In the genomic region with DNA sequence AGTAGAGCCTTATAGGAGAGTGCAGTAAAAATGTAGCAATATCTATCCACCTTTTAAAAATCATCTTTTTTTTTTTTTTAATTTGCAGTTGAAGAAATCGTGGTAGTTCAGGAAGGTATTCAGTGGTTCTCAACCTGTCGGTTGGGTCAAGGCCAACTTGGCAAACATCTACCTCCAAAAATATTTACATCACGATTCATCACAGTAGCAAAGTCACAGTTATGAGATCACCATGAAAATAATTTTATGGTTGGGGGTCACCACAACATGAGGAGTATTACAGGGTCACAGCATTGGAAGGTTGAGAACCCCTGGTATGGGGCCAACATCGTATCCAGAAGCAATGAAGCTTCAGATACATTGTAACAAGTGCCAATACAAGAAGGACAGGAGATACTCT, we compare ENCODE assay signal across 21 mouse cellular contexts. TPM values are rescaled to one million over a fixed set of nuclear protein-coding genes. Genes with fewer than 3 reads are reported as not detected.
DNase-seq lines count a peak whose midpoint lies in the region; ATAC-seq and TF ChIP-seq lines count a peak whose summit lies in the region.
"Had no signal": no experiment of that assay in that cellular context is flagged by ENCODE, and none has a peak within 500 bp of the region (broad histone marks: within the 10 kb centered on the region; RNA-seq: fewer than 3 reads in every experiment).

No protein-coding gene starts in this region.

- no peak overlapping the region for H3K4me3 ChIP-seq in forebrain, embryonic 12.5 days (replicated peaks)
- no peak overlapping the region for H3K4me3 ChIP-seq in forebrain, postnatal 0 days (ENCODE audit: low read depth, low read length)
- H3K4me3 ChIP-seq: embryonic facial prominence, embryonic 12.5 days; neural tube, embryonic 12.5 days had no signal

- H3K4me2 ChIP-seq in forebrain, embryonic 12.5 days, result no peak overlapping the region
- H3K4me2 ChIP-seq in forebrain, postnatal 0 days (ENCODE audit: low read depth), result no peak overlapping the region
- H3K4me2 ChIP-seq: neural tube, embryonic 12.5 days had no signal

- ATAC-seq in forebrain, embryonic 12.5 days (ENCODE audit: low FRiP score), result no peak
- no peak for ATAC-seq in forebrain, postnatal 0 days
- ATAC-seq: inflammation-experienced regulatory T-cells, adult 6 months had no signal

- no peak for DNase-seq in forebrain, postnatal 0 days
- peak; percentile 58 for DNase-seq in brain, adult 2 months (ENCODE audit: low read depth, low spot score)
- peak; percentile 48 for DNase-seq in cerebellum, adult 8-10 months
- peak; percentile 34 to 57 for DNase-seq in cerebellum, postnatal 36 days
- no peak for DNase-seq in kidney, postnatal 25 days
- DNase-seq in thymus, postnatal 0 days (ENCODE audit: low spot score), result no peak
- DNase-seq in gastrocnemius, postnatal 4 days (ENCODE audit: low spot score in 2 of 2), result no peak
- DNase-seq: adrenal gland, adult 8-10 months; gastrocnemius, postnatal 36 days; heart, postnatal 4 days; kidney, adult 8-10 months; kidney, postnatal 10 days; lung, adult 18-20 months; lung, postnatal 36 days; right cerebral cortex, postnatal 14 days; thymus, postnatal 36 days had no signal

- peaks cover 32% of the 10 kb centered on the region for H3K4me1 ChIP-seq in forebrain, embryonic 12.5 days
- 0 out of 2 replicates have a peak, but pooled peaks cover 10% of the 10 kb centered on the region for H3K4me1 ChIP-seq in forebrain, postnatal 0 days (ENCODE audit: insufficient read depth)
- H3K4me1 ChIP-seq: embryonic facial prominence, embryonic 12.5 days; neural tube, embryonic 12.5 days had no signal

- no peaks in the 10 kb centered on the region for H3K36me3 ChIP-seq in forebrain, embryonic 12.5 days (replicated peaks)
- no peaks in the 10 kb centered on the region for H3K36me3 ChIP-seq in forebrain, postnatal 0 days (ENCODE audit: insufficient read depth)
- H3K36me3 ChIP-seq: embryonic facial prominence, embryonic 12.5 days; neural tube, embryonic 12.5 days had no signal

- WGBS in forebrain, embryonic 12.5 days, result 97% methylated on average over 4 of the region's 4 CpGs
- 78% methylated on average over 4 of the region's 4 CpGs for WGBS in forebrain, postnatal 0 days

- H3K9me3 ChIP-seq in forebrain, embryonic 12.5 days, result no peaks in the 10 kb centered on the region
- H3K9me3 ChIP-seq in forebrain, postnatal 0 days (ENCODE audit: low read length), result no peaks in the 10 kb centered on the region
- H3K9me3 ChIP-seq: embryonic facial prominence, embryonic 12.5 days; neural tube, embryonic 12.5 days had no signal

- no peak overlapping the region for H3K9ac ChIP-seq in forebrain, embryonic 12.5 days
- no peak overlapping the region for H3K9ac ChIP-seq in forebrain, postnatal 0 days
- H3K9ac ChIP-seq: embryonic facial prominence, embryonic 12.5 days; hindbrain, embryonic 14.5 days; neural tube, embryonic 12.5 days had no signal

- peak overlapping the region; percentile 63; the same call in 1 of the 2 replicates for H3K27ac ChIP-seq in forebrain, embryonic 12.5 days
- H3K27ac ChIP-seq in forebrain, postnatal 0 days (ENCODE audit: low read depth, low read length), result no peak overlapping the region
- H3K27ac ChIP-seq: embryonic facial prominence, embryonic 12.5 days; hindbrain, embryonic 14.5 days; neural tube, embryonic 12.5 days had no signal

- no peak for TF ChIP-seq CTCF in forebrain, postnatal 0 days (IDR thresholded peaks at IDR 0.05; ENCODE audit: low read depth)

- no peaks in the 10 kb centered on the region for H3K27me3 ChIP-seq in forebrain, embryonic 12.5 days
- H3K27me3 ChIP-seq in forebrain, postnatal 0 days (ENCODE audit: insufficient read depth, low read length), result no peaks in the 10 kb centered on the region
- H3K27me3 ChIP-seq: embryonic facial prominence, embryonic 12.5 days; neural tube, embryonic 12.5 days had no signal

RNA-seq across cellular contexts. Expression of a gene that starts 55.5 kb away (rescaled TPM):
- polyA plus RNA-seq in forebrain, embryonic 12.5 days (2016; fragmentation: Nextera tagmentation; extraction: Ambion mirVana), result 3.5 and 3.7 TPM in 2 replicates
- 4.3 and 6.1 TPM in 2 replicates for total RNA-seq in forebrain, postnatal 0 days (2014; rRNA removed)
- polyA plus RNA-seq in forebrain, postnatal 0 days (2015; fragmentation: Nextera tagmentation; extraction: Ambion mirVana), result 0.40 and 1.2 TPM in 2 replicates
- polyA plus RNA-seq in thymus, postnatal 0 days (2015; fragmentation: Nextera tagmentation; extraction: Ambion mirVana), result 0.04 and 0.05 TPM in 2 replicates
- total RNA-seq in gastrocnemius, postnatal 4 days (2021), result 10 to 100 TPM; 11.0 to 11.9 TPM

Comparison
In these comparisons a context has a peak if more than half of its experiments do, and no peak if none do; other contexts are left out.
1. DNase-seq: peak in brain, adult 2 months (single experiment), cerebellum, adult 8-10 months (single experiment) and cerebellum, postnatal 36 days (2 of 2); none in forebrain, postnatal 0 days (single experiment), kidney, postnatal 25 days (0 of 2), thymus, postnatal 0 days (single experiment) and gastrocnemius, postnatal 4 days (0 of 2).